Mouse (Mus musculus) lung, embryonic 15.5 days (tissue): ENCODE measurements around the gene 4930447C04Rik. TPM values are rescaled to one million over a fixed set of nuclear protein-coding genes. Genes with fewer than 3 reads are reported as not detected.

Experiments used
- ATAC-seq: fragments of 200-750 bp; cut with Nextera tagmentation; 2 replicates; pipeline ENCODE4 v1.8.0; 2017; ENCODE audit warnings: moderate number of reproducible peaks, borderline replicate concordance; ENCODE audit not compliant: low FRiP score, low TSS enrichment; ENCODE audit errors: extremely low read depth
- H3K27ac ChIP-seq: fragments of 300-500 bp; sonication (generic); 2 replicates; pipeline ENCODE4 v1.5.1; 2015; ENCODE audit warnings: moderate library complexity, mild to moderate bottlenecking, inconsistent platforms
- H3K27me3 ChIP-seq: fragments of 300-500 bp; sonication (generic); 2 replicates; pipeline ENCODE4 v1.6.1; 2015; ENCODE audit warnings: inconsistent platforms
- H3K36me3 ChIP-seq: fragments of 300-500 bp; sonication (generic); 2 replicates; pipeline ENCODE4 v1.6.1; 2015; ENCODE audit warnings: inconsistent platforms
- H3K4me1 ChIP-seq: fragments of 300-500 bp; sonication (generic); 2 replicates; pipeline ENCODE4 v1.6.1; 2015; ENCODE audit warnings: inconsistent platforms
- H3K4me2 ChIP-seq: fragments of 300-500 bp; sonication (generic); 2 replicates; pipeline ENCODE4 v1.6.1; 2015; ENCODE audit warnings: inconsistent platforms, mild to moderate bottlenecking, moderate library complexity
- H3K4me3 ChIP-seq: fragments of 300-500 bp; sonication (generic); 2 replicates; pipeline ENCODE4 v1.5.1; 2015; ENCODE audit warnings: mild to moderate bottlenecking, inconsistent platforms
- H3K9ac ChIP-seq: fragments of 300-500 bp; sonication (generic); 2 replicates; pipeline ENCODE4 v1.6.1; 2015; ENCODE audit warnings: inconsistent platforms
- H3K9me3 ChIP-seq: fragments of 300-500 bp; sonication (generic); 2 replicates; pipeline ENCODE4 v1.6.1; 2016; ENCODE audit warnings: inconsistent platforms
- WGBS: fragments of 180-500 bp; shearing (Covaris S2); methylation state at CpG from one replicate; pipeline ENCODE4 v1.1.7; 2015; 5-methylcytosine and 5-hydroxymethylcytosine counted together
- polyA plus RNA-seq: library from polyadenylated mRNA; unstranded; fragments of >200 nt; fragmentation: Nextera tagmentation; extraction: Ambion mirVana; gene quantifications from 2 replicates; pipeline ENCODE4 v1.2.1, GENCODE M21; 2015

The 4930447C04Rik gene
- 0.38 and 1.3 TPM in 2 replicates for polyA plus RNA-seq

DNA sequence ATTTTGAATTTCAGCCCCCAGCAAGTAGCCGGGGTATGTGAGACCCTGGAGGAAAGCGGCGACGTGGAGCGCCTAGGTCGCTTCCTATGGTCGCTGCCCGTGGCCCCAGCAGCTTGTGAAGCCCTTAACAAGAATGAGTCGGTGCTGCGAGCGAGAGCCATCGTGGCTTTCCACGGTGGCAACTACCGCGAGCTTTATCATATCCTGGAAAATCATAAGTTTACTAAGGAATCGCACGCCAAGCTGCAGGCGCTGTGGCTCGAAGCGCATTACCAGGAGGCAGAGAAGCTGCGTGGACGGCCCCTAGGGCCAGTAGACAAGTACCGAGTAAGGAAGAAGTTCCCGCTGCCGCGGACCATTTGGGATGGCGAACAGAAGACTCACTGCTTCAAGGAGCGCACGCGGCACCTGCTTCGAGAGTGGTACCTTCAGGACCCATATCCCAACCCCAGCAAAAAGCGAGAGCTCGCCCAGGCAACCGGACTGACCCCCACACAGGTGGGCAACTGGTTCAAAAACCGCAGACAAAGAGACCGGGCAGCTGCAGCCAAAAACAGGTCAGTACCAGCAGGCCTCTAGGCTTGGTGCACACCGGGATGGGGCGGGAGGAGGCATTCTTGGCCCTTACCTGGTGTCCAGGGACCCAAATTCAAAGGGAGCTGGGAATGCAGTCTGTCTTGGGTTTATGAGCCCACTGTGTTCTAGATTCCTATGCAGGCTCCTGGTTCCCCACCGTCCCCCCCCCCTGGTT lies at the start of gene 4930447C04Rik:
TSS of gene 4930447C04Rik (minus strand) at position 704 of the 751 bp plus-strand sequence.
- no peak within 1 kb of the TSS for H3K27ac ChIP-seq
- H3K9ac ChIP-seq: no peak within 1 kb of the TSS
- H3K4me3 ChIP-seq: no peak within 1 kb of the TSS
- H3K36me3 ChIP-seq: no peaks in the 10 kb centered on the region
- H3K27me3 ChIP-seq: peaks cover 97% of the 10 kb centered on the region
- WGBS: under 1% methylated on average over 39 of the region's 39 CpGs
- H3K4me2 ChIP-seq: no peak within 1 kb of the TSS
- H3K4me1 ChIP-seq: peaks cover 5% of the 10 kb centered on the region
- H3K9me3 ChIP-seq: no peaks in the 10 kb centered on the region
- no peak for ATAC-seq

GRCm38 (mm10) chr12:72983071-72983857 lies 42.7 kb upstream of the 4930447C04Rik start:
- peak; percentile 81 for ATAC-seq
- Histone ChIP-seq H3K4me3 (no peak overlapping the region), H3K36me3 (no peaks in the 10 kb centered on the region), H3K4me2 (no peak overlapping the region), H3K4me1 (peaks cover 10% of the 10 kb centered on the region; the same call in 1 of the 2 replicates), H3K27ac (peak overlapping the region; percentile 84), H3K9ac (no peak overlapping the region), H3K27me3 (no peaks in the 10 kb centered on the region), H3K9me3 (no peaks in the 10 kb centered on the region)
- 58% methylated on average over 8 of the region's 8 CpGs for WGBS

DNA sequence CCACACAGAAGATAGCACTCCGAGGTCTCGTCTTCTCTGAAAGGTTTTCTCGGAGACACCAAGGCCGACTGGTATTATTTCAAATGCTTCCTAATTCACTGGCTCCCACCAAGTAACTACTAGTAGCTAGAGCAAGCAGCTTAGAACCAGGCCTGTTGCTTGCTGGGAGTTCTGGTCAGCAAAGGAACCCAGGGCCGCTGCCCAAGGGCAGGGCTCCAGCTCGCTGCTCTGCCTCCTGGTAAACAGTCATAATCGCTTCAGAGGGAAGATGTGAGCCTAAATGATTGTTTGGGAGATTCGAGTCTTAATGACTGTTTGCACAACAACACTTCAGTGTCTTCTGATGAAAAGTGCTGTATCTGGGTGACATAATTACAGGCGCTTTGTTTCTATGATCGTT lies 42.0 kb upstream of the 4930447C04Rik start:
- peak overlapping the region; percentile 84 for H3K27ac ChIP-seq
- no peak for ATAC-seq
- 70% methylated on average over 10 of the region's 10 CpGs for WGBS
- H3K27me3 ChIP-seq: peaks cover 4% of the 10 kb centered on the region; the same call in 1 of the 2 replicates
- no peaks in the 10 kb centered on the region for H3K9me3 ChIP-seq
- no peak overlapping the region for H3K4me3 ChIP-seq
- H3K4me2 ChIP-seq: no peak overlapping the region
- no peaks in the 10 kb centered on the region for H3K36me3 ChIP-seq
- peaks cover 10% of the 10 kb centered on the region; the same call in 1 of the 2 replicates for H3K4me1 ChIP-seq
- H3K9ac ChIP-seq: no peak overlapping the region

GRCm38 (mm10) chr12:72979236-72979635 lies 38.7 kb upstream of the 4930447C04Rik start:
- no peak overlapping the region for H3K4me2 ChIP-seq
- H3K27ac ChIP-seq: no peak overlapping the region
- H3K4me1 ChIP-seq: peaks cover 19% of the 10 kb centered on the region; the same call in 1 of the 2 replicates
- 64% methylated on average over 5 of the region's 5 CpGs for WGBS
- H3K9me3 ChIP-seq: no peaks in the 10 kb centered on the region
- H3K27me3 ChIP-seq: peaks cover 4% of the 10 kb centered on the region; the same call in 1 of the 2 replicates
- H3K9ac ChIP-seq: no peak overlapping the region
- no peak overlapping the region for H3K4me3 ChIP-seq
- ATAC-seq: no peak
- H3K36me3 ChIP-seq: no peaks in the 10 kb centered on the region

GRCm38 (mm10) chr12:72977851-72978250 lies 37.3 kb upstream of the 4930447C04Rik start:
- ATAC-seq: no peak
- 63% methylated on average over 3 of the region's 3 CpGs for WGBS

DNA sequence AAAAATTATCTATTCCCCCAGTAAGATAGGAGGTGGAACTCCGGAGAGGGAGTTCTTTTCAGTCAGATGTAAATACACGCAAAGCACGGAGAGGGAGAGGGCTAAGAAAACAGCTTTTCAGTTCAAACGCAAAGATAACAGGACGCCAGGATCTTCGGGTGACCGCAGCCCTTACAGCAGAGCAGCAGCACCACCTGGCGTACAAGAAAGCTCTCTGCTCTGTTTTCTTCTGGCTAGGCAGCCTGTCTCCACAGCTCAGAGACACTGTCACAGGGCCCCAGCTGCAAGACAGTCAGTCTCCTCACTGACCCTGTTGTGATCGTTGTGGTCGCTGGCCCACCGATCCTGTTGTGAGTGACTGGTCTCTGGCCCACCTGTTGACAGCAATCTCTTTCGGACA lies 36.1 kb upstream of the 4930447C04Rik start:
- Histone ChIP-seq H3K36me3 (no peaks in the 10 kb centered on the region), H3K27ac (no peak overlapping the region), H3K4me2 (peak overlapping the region; percentile 51), H3K4me3 (peak overlapping the region; percentile 16), H3K9ac (no peak overlapping the region), H3K27me3 (peaks cover 4% of the 10 kb centered on the region), H3K4me1 (0 out of 2 replicates have a peak, but pooled peaks cover 9% of the 10 kb centered on the region), H3K9me3 (no peaks in the 10 kb centered on the region)
- WGBS: 1% methylated on average over 12 of the region's 12 CpGs
- peak; percentile 49; the same call in 1 of the 2 replicates for ATAC-seq

More at GRCm38 (mm10) chr12:72977851-72978250, 37.3 kb upstream of the 4930447C04Rik start:
- H3K27ac ChIP-seq: no peak overlapping the region
- H3K4me2 ChIP-seq: no peak overlapping the region
- peaks cover 4% of the 10 kb centered on the region; the same call in 1 of the 2 replicates for H3K27me3 ChIP-seq
- peaks cover 15% of the 10 kb centered on the region; the same call in 1 of the 2 replicates for H3K4me1 ChIP-seq
- H3K9me3 ChIP-seq: no peaks in the 10 kb centered on the region
- H3K9ac ChIP-seq: no peak overlapping the region
- no peaks in the 10 kb centered on the region for H3K36me3 ChIP-seq
- no peak overlapping the region for H3K4me3 ChIP-seq

- no peak for ATAC-seq
- no peaks in the 10 kb centered on the region for H3K9me3 ChIP-seq
- peak overlapping the region; percentile 51 for H3K4me2 ChIP-seq
- 4% methylated on average over 7 of the region's 7 CpGs for WGBS
- H3K36me3 ChIP-seq: no peaks in the 10 kb centered on the region
- 0 out of 2 replicates have a peak, but pooled peaks cover 9% of the 10 kb centered on the region for H3K4me1 ChIP-seq
- H3K4me3 ChIP-seq: peak overlapping the region; percentile 16; the same call in 1 of the 2 replicates
- H3K27ac ChIP-seq: no peak overlapping the region
- no peak overlapping the region for H3K9ac ChIP-seq
- peaks cover 8% of the 10 kb centered on the region for H3K27me3 ChIP-seq
Measured at GRCm38 (mm10) chr12:72976172-72976571, 35.6 kb upstream of the 4930447C04Rik start.

DNA sequence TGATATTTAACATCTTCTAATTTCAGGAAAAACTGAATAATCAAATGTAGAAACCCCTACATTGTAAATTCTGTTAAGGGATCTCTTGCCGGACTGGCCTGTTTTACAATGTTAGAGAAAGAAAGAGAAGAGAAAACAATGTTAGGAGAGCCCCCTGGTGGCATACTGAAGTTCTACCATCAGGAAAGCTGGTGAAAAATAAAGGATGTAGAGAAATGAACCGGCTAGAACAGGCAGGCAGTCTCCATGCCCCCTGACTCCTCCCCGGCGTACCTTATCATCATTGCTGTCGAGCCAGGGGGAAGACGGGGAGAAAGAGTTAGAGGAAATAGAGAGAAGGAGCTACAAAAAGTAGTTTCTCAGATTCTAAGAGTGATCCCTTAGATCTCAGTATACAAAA lies 32.6 kb upstream of the 4930447C04Rik start:
- 0 out of 2 replicates have a peak, but pooled peaks cover 9% of the 10 kb centered on the region for H3K4me1 ChIP-seq
- ATAC-seq: no peak
- WGBS: 3% methylated on average over 6 of the region's 6 CpGs
- H3K9me3 ChIP-seq: no peaks in the 10 kb centered on the region
- H3K27me3 ChIP-seq: peaks cover 13% of the 10 kb centered on the region
- H3K4me2 ChIP-seq: no peak overlapping the region
- no peaks in the 10 kb centered on the region for H3K36me3 ChIP-seq
- H3K9ac ChIP-seq: no peak overlapping the region
- no peak overlapping the region for H3K27ac ChIP-seq
- no peak overlapping the region for H3K4me3 ChIP-seq

DNA sequence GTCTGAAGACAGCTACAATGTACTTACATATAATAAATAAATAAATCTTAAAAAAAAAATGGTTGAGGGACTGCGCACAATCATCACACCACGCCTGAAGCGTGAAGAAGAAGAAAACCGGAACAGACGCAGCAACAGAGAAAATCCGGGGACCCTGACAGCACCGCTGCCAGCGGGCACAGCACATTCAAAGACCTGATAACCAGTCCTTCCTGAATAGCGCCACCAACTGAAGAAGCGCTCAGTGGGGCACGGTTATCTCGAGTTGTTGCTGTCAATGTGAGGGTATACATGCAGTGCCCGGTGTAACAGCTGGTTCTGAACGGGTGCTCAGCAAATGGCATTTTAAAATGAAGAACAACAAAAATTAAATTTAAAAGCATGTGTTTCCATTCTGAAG lies 30.0 kb upstream of the 4930447C04Rik start:
- H3K9ac ChIP-seq: no peak overlapping the region
- no peak overlapping the region for H3K27ac ChIP-seq
- no peaks in the 10 kb centered on the region for H3K36me3 ChIP-seq
- H3K4me3 ChIP-seq: no peak overlapping the region
- ATAC-seq: no peak
- WGBS: 59% methylated on average over 14 of the region's 14 CpGs
- H3K4me1 ChIP-seq: no peaks in the 10 kb centered on the region
- no peak overlapping the region for H3K4me2 ChIP-seq
- no peaks in the 10 kb centered on the region for H3K9me3 ChIP-seq
- peaks cover 10% of the 10 kb centered on the region; the same call in 1 of the 2 replicates for H3K27me3 ChIP-seq

- Histone ChIP-seq H3K27ac (no peak overlapping the region), H3K4me2 (no peak overlapping the region), H3K4me1 (no peaks in the 10 kb centered on the region), H3K27me3 (peaks cover 13% of the 10 kb centered on the region; the same call in 1 of the 2 replicates), H3K9me3 (no peaks in the 10 kb centered on the region), H3K4me3 (no peak overlapping the region), H3K36me3 (no peaks in the 10 kb centered on the region), H3K9ac (no peak overlapping the region)
- WGBS: 78% methylated on average over 7 of the region's 7 CpGs
- no peak for ATAC-seq
Measured at GRCm38 (mm10) chr12:72967541-72967940, 27.0 kb upstream of the 4930447C04Rik start.

GRCm38 (mm10) chr12:72962761-72963160 lies 22.2 kb upstream of the 4930447C04Rik start:
- no peaks in the 10 kb centered on the region for H3K36me3 ChIP-seq
- H3K4me1 ChIP-seq: no peaks in the 10 kb centered on the region
- H3K27ac ChIP-seq: no peak overlapping the region
- ATAC-seq: no peak
- H3K4me2 ChIP-seq: no peak overlapping the region
- no peaks in the 10 kb centered on the region for H3K9me3 ChIP-seq
- no peak overlapping the region for H3K4me3 ChIP-seq
- peaks cover 13% of the 10 kb centered on the region; the same call in 1 of the 2 replicates for H3K27me3 ChIP-seq
- WGBS: 55% methylated on average over 6 of the region's 6 CpGs
- no peak overlapping the region for H3K9ac ChIP-seq
